Mouse (Mus musculus): ENCODE measurements at regions not wholly inside any gene's neighbourhood (a gene's known extent, or its start where the extent isn't known, plus 50 kb on each side); places are given as distances from the start of the nearest gene placed in this dataset.

DNA sequence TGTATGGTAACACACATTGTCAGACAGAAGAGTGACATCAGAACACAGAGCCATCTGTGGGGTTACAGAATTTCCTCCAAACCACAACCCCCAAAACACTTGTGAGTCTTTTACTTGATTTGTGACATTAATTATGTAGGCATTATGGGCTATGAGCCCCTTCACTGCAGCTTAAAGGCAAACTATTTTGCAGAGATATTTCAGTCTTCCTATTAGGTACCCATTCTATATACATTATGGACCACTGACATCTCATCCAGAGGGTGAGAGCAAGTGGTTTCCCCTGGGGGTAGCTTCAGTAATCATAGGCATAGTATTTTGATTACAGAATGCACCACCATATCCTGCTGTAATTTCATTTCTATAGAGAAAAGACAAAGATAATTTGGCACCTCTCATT, 124.6 kb downstream of the Fam76b start:
- TF ChIP-seq CTCF (IDR thresholded peaks at IDR 0.05; ENCODE audit: low read depth) (no peak), EP300 (IDR thresholded peaks at IDR 0.05; ENCODE audit: low read depth) (no peak)
